Mouse (Mus musculus) MEL (cell line): ENCODE data around the gene Lrrc19. TPM values are rescaled to one million over a fixed set of nuclear protein-coding genes. Genes with fewer than 3 reads are reported as not detected.

Experiments
- DNase-seq: peaks from one replicate; pipeline ENCODE4 v3.0.0; 2011; ENCODE audit warnings: low read depth, low spot score
- H3K27ac ChIP-seq: 2 replicates; pipeline ENCODE4 v1.5.1; 2012; ENCODE audit warnings: low read depth, mild to moderate bottlenecking, control low read depth, low read length, moderate library complexity; ENCODE audit not compliant: control insufficient read depth
- H3K27me3 ChIP-seq, 2 experiments: fragments of 150-350 bp in 1 of 2; sonication (generic) in 1 of 2; 2 replicates each; pipeline ENCODE4 v1.6.1; 2012; ENCODE audit warnings: low read length in 2 of 2, mild to moderate bottlenecking in 2 of 2, improper control_type of control experiment in 1 of 2, moderate library complexity in 1 of 2; ENCODE audit not compliant: insufficient read depth in 2 of 2, control insufficient read depth in 1 of 2
- H3K36me3 ChIP-seq, 2 experiments: 2 replicates each; pipeline ENCODE4 v1.6.1; 2012 to 2014; ENCODE audit warnings: low read length in 2 of 2, improper control_type of control experiment in 1 of 2, inconsistent platforms in 1 of 2, mild to moderate bottlenecking in 1 of 2; ENCODE audit not compliant: insufficient read depth in 2 of 2, control insufficient read depth in 1 of 2
- H3K4me1 ChIP-seq, 2 experiments: fragments of 150-350 bp in 1 of 2; sonication (generic) in 1 of 2; 2 replicates each; pipeline ENCODE4 v1.6.1; 2012; ENCODE audit warnings: low read length in 2 of 2, improper control_type of control experiment in 1 of 2, mild to moderate bottlenecking in 1 of 2; ENCODE audit not compliant: insufficient read depth in 2 of 2, control insufficient read depth in 1 of 2
- H3K4me3 ChIP-seq, 2 experiments: fragments of 150-350 bp in 1 of 2; sonication (generic) in 1 of 2; 2 replicates each; pipeline ENCODE4 v1.5.1; 2012; ENCODE audit warnings: low read depth in 2 of 2, low read length in 2 of 2, mild to moderate bottlenecking in 2 of 2, moderate library complexity in 2 of 2, control low read depth in 1 of 2, improper control_type of control experiment in 1 of 2; ENCODE audit not compliant: control insufficient read depth in 1 of 2, insufficient read depth in 1 of 2
- H3K79me2 ChIP-seq: 2 replicates; pipeline ENCODE4 v1.6.1; 2012; ENCODE audit warnings: mild to moderate bottlenecking, low read length, moderate library complexity; ENCODE audit not compliant: control insufficient read depth, poor library complexity, insufficient read depth
- H3K9ac ChIP-seq: 2 replicates; pipeline ENCODE4 v1.6.1; 2012; ENCODE audit warnings: low read depth, mild to moderate bottlenecking, control low read depth, low read length, moderate library complexity; ENCODE audit not compliant: control insufficient read depth, poor library complexity, severe bottlenecking
- H3K9me3 ChIP-seq: fragments of 150-350 bp; sonication (generic); replicated peaks from 2 replicates; pipeline ENCODE4 v1.6.1; 2012; ENCODE audit warnings: mild to moderate bottlenecking, low read length, improper control_type of control experiment, moderate library complexity; ENCODE audit not compliant: insufficient read depth
- BHLHE40 ChIP-seq: IDR thresholded peaks from 2 replicates; pipeline ENCODE4 v1.6.1; 2012; ENCODE audit warnings: low read depth, mild to moderate bottlenecking, inconsistent platforms, low read length, improper control_type of control experiment, borderline replicate concordance
- CHD1 ChIP-seq: IDR thresholded peaks from 2 replicates; pipeline ENCODE4 v1.6.1; 2012; ENCODE audit warnings: low read depth, mild to moderate bottlenecking, inconsistent platforms, low read length, improper control_type of control experiment
- CTCF ChIP-seq, 3 experiments: IDR thresholded peaks in 2 of 3; conservative IDR thresholded peaks in 1 of 3; 2 replicates each; pipeline ENCODE4 v1.5.1; 2011 to 2012; ENCODE audit warnings: low read length in 3 of 3, low read depth in 2 of 3, mild to moderate bottlenecking in 2 of 3, improper control_type of control experiment in 1 of 3, inconsistent platforms in 1 of 3, mixed read lengths in 1 of 3, moderate library complexity in 1 of 3; ENCODE audit not compliant: control insufficient read depth in 1 of 3, insufficient read depth in 1 of 3, poor library complexity in 1 of 3, severe bottlenecking in 1 of 3
- ELF1 ChIP-seq: IDR thresholded peaks from 2 replicates; pipeline ENCODE4 v1.6.1; 2014; ENCODE audit warnings: low read depth, mild to moderate bottlenecking, inconsistent platforms, low read length, improper control_type of control experiment, moderate library complexity
- EP300 ChIP-seq, 2 experiments: IDR thresholded peaks; 2 replicates each; pipeline ENCODE4 v1.6.1; 2011; ENCODE audit warnings: improper control_type of control experiment in 2 of 2, low read length in 2 of 2, low read depth in 1 of 2, mild to moderate bottlenecking in 1 of 2
- ETS1 ChIP-seq: IDR thresholded peaks from 2 replicates; pipeline ENCODE4 v1.6.1; 2012; ENCODE audit warnings: low read depth, mild to moderate bottlenecking, inconsistent platforms, low read length, improper control_type of control experiment, moderate library complexity
- GABPA ChIP-seq: IDR thresholded peaks from 2 replicates; pipeline ENCODE4 v1.6.1; 2012; ENCODE audit warnings: low read depth, mild to moderate bottlenecking, inconsistent platforms, low read length, improper control_type of control experiment, moderate library complexity
- GATA1 ChIP-seq: IDR thresholded peaks from 2 replicates; pipeline ENCODE4 v1.6.1; 2011; ENCODE audit warnings: low read depth, low read length, improper control_type of control experiment
- HCFC1 ChIP-seq: IDR thresholded peaks from 2 replicates; pipeline ENCODE4 v1.6.1; 2012; ENCODE audit warnings: low read depth, mild to moderate bottlenecking, inconsistent platforms, low read length, improper control_type of control experiment, moderate library complexity
- JUND ChIP-seq: IDR thresholded peaks from 2 replicates; pipeline ENCODE4 v1.6.1; 2011; ENCODE audit warnings: low read depth, mild to moderate bottlenecking, improper control_type of control experiment, low read length
- MAFK ChIP-seq: IDR thresholded peaks from 2 replicates; pipeline ENCODE4 v1.6.1; 2011; ENCODE audit warnings: low read depth, mild to moderate bottlenecking, low read length, improper control_type of control experiment, borderline replicate concordance
- MAX ChIP-seq: IDR thresholded peaks from 2 replicates; pipeline ENCODE4 v1.6.1; 2011; ENCODE audit warnings: low read length, improper control_type of control experiment
- MAZ ChIP-seq: IDR thresholded peaks from 2 replicates; pipeline ENCODE4 v1.6.1; 2012; ENCODE audit warnings: low read depth, mild to moderate bottlenecking, inconsistent platforms, low read length, improper control_type of control experiment
- MEF2A ChIP-seq: IDR thresholded peaks from 2 replicates; pipeline ENCODE4 v1.6.1; 2014; ENCODE audit warnings: low read depth, mild to moderate bottlenecking, inconsistent platforms, low read length, improper control_type of control experiment; ENCODE audit not compliant: poor library complexity, insufficient replicate concordance, severe bottlenecking; ENCODE audit errors: extremely low read depth
- MXI1 ChIP-seq: IDR thresholded peaks from 2 replicates; pipeline ENCODE4 v1.6.1; 2011; ENCODE audit warnings: mild to moderate bottlenecking, low read depth, low read length, improper control_type of control experiment
- MYC ChIP-seq: IDR thresholded peaks from 2 replicates; pipeline ENCODE4 v1.6.1; 2011; ENCODE audit warnings: low read depth, mild to moderate bottlenecking, low read length, improper control_type of control experiment, moderate library complexity
- NELFE ChIP-seq: IDR thresholded peaks from 2 replicates; pipeline ENCODE4 v1.6.1; 2011; ENCODE audit warnings: low read depth, low read length, improper control_type of control experiment
- POLR2A ChIP-seq, 2 experiments: IDR thresholded peaks; 2 replicates each; pipeline ENCODE4 v1.6.1; 2011 to 2012; ENCODE audit warnings: low read length in 2 of 2, mild to moderate bottlenecking in 2 of 2, control low read depth in 1 of 2, improper control_type of control experiment in 1 of 2, low read depth in 1 of 2, moderate library complexity in 1 of 2; ENCODE audit not compliant: control insufficient read depth in 1 of 2, insufficient read depth in 1 of 2, poor library complexity in 1 of 2
- RAD21 ChIP-seq: IDR thresholded peaks from 2 replicates; pipeline ENCODE4 v1.6.1; 2011; ENCODE audit warnings: mild to moderate bottlenecking, low read depth, low read length, improper control_type of control experiment
- RCOR1 ChIP-seq: IDR thresholded peaks from 2 replicates; pipeline ENCODE4 v1.6.1; 2012; ENCODE audit warnings: low read depth, mild to moderate bottlenecking, inconsistent platforms, low read length, improper control_type of control experiment
- SIN3A ChIP-seq: IDR thresholded peaks from 2 replicates; pipeline ENCODE4 v1.6.1; 2012; ENCODE audit warnings: low read length, improper control_type of control experiment, inconsistent platforms
- SMC3 ChIP-seq: IDR thresholded peaks from 2 replicates; pipeline ENCODE4 v1.6.1; 2011; ENCODE audit warnings: low read depth, low read length, improper control_type of control experiment
- TAL1 ChIP-seq: IDR thresholded peaks from 2 replicates; pipeline ENCODE4 v1.6.1; 2012; ENCODE audit warnings: mild to moderate bottlenecking, inconsistent platforms, low read length, moderate library complexity, mixed read lengths
- TBP ChIP-seq: IDR thresholded peaks from 2 replicates; pipeline ENCODE4 v1.8.0; 2011; ENCODE audit warnings: low read depth, low read length, improper control_type of control experiment
- TCF12 ChIP-seq: IDR thresholded peaks from 2 replicates; pipeline ENCODE4 v1.6.1; 2014; ENCODE audit warnings: low read depth, mild to moderate bottlenecking, inconsistent platforms, low read length, improper control_type of control experiment, moderate library complexity
- USF2 ChIP-seq, 2 experiments: IDR thresholded peaks; 2 replicates each; pipeline ENCODE4 v1.6.1; 2011 to 2012; ENCODE audit warnings: improper control_type of control experiment in 2 of 2, low read length in 2 of 2, borderline replicate concordance in 1 of 2, inconsistent platforms in 1 of 2, low read depth in 1 of 2, mild to moderate bottlenecking in 1 of 2; ENCODE audit not compliant: insufficient read depth in 1 of 2
- ZC3H11A ChIP-seq: IDR thresholded peaks from 2 replicates; pipeline ENCODE4 v1.6.1; 2012; ENCODE audit warnings: low read depth, mild to moderate bottlenecking, inconsistent platforms, low read length, improper control_type of control experiment
- polyA plus RNA-seq, 2 experiments: library from polyadenylated mRNA; stranded (reverse) in 1 of 2; unstranded in 1 of 2; fragments of >175 nt in 1 of 2; fragments of >200 nt in 1 of 2; gene quantifications; 2 replicates each; pipeline versions ENCODE4 v1.2.1 to v1.2.4; 2012; ENCODE audit warnings: low replicate concordance in 2 of 2, low read depth in 1 of 2; ENCODE audit not compliant: insufficient read length in 2 of 2, insufficient read depth in 1 of 2, missing spikeins in 1 of 2
- total RNA-seq: library from RNA; depleted of rRNA; stranded (reverse); fragments of 300-350 nt; gene quantifications from 2 replicates; pipeline ENCODE4 v1.2.3, GENCODE M21; 2012

Gene Lrrc19
- total and polyA plus RNA-seq, 3 experiments: 0.04 TPM; not detected in 2

DNA sequence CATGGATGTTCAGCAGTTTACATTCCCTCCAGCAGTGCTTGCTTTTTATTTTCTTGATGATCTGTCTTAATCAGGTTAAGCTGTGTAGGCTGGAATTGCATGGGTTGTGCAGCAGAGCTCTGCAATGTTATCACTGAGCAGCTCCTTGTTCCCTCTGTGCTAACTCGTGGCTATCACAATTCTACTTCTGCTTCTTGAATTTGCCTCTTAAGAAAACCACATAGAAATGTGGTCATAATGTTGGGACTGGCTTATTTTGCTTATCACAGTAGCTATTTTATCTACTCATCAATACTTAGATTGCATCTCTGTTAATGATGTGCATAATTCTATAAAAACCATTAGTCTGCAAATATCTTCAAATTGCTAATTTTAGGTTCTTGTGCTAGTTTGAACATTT, 32.1 kb upstream of the Lrrc19 start:
- peak; percentile 72; the same call in 1 of the 2 replicates for TF ChIP-seq ETS1
- no peak; the same call in 1 of the 2 replicates for TF ChIP-seq MAZ
- TF ChIP-seq MAX: peak; percentile 62; the same call in 1 of the 2 replicates
- TF ChIP-seq GATA1: peak; percentile 96
- peak; percentile 25; the same call in 1 of the 2 replicates for TF ChIP-seq MEF2A
- peak; percentile 41; the same call in 1 of the 2 replicates for TF ChIP-seq HCFC1
- peak; percentile 85 for TF ChIP-seq TAL1
- peak; percentile 66; the same call in 1 of the 2 replicates for TF ChIP-seq MAFK
- TF ChIP-seq TBP: no peak
- TF ChIP-seq USF2 (IDR thresholded peaks at IDR 0.05; ENCODE audit: borderline replicate concordance in 1 of 2, insufficient read depth in 1 of 2, low read depth in 1 of 2, low read length in 2 of 2): no peak
- peak; percentile 27; the same call in 1 of the 2 replicates for TF ChIP-seq SIN3A
- TF ChIP-seq EP300 (IDR thresholded peaks at IDR 0.05; ENCODE audit: low read depth in 1 of 2, low read length in 2 of 2): peak; percentile 85 to 93
- peak; percentile 82 for TF ChIP-seq TCF12
- no peak for TF ChIP-seq RAD21
- peak; percentile 45; the same call in 1 of the 2 replicates for TF ChIP-seq RCOR1
- TF ChIP-seq MYC: peak; percentile 86; the same call in 1 of the 2 replicates
- H3K27me3 ChIP-seq: no peaks in the 10 kb centered on the region

GRCm38 (mm10) chr4:94681181-94681580, 31.2 kb upstream of the Lrrc19 start:
- no peaks in the 10 kb centered on the region for H3K27me3 ChIP-seq
- no peak overlapping the region for H3K27ac ChIP-seq
- H3K36me3 ChIP-seq: peaks cover 0 to 17% of the 10 kb centered on the region in 2 experiments; a peak in 2 of 4 replicates
- no peaks in the 10 kb centered on the region for H3K9me3 ChIP-seq
- no peaks in the 10 kb centered on the region for H3K79me2 ChIP-seq
- no peak overlapping the region for H3K9ac ChIP-seq
- TF ChIP-seq ELF1 (no peak), NELFE (no peak), CHD1 (no peak), POLR2A (IDR thresholded peaks at IDR 0.05; ENCODE audit: control insufficient read depth in 1 of 2, insufficient read depth in 1 of 2, low read depth in 1 of 2, low read length in 2 of 2, poor library complexity in 1 of 2) (no peak), CTCF (IDR thresholded peaks at IDR 0.05 in 2 of 3, conservative IDR thresholded peaks at IDR 0.05 in 1 of 3; ENCODE audit: control insufficient read depth in 1 of 3, insufficient read depth in 1 of 3, low read depth in 2 of 3, low read length in 3 of 3, poor library complexity in 1 of 3, severe bottlenecking in 1 of 3) (no peak), TCF12 (no peak), JUND (no peak), ZC3H11A (no peak), ETS1 (no peak), MXI1 (no peak), SMC3 (no peak), BHLHE40 (no peak), GABPA (no peak), GATA1 (no peak)
- H3K4me1 ChIP-seq: peaks cover 3 to 17% of the 10 kb centered on the region in 2 experiments; a peak in 3 of 4 replicates
- DNase-seq: no peak
- no peak overlapping the region for H3K4me3 ChIP-seq

More for the DNA sequence above, 32.1 kb upstream of the Lrrc19 start:
- Histone ChIP-seq H3K4me1 (peaks cover 3 to 19% of the 10 kb centered on the region in 2 experiments; a peak in 3 of 4 replicates), H3K4me3 (no peak overlapping the region), H3K9ac (no peak overlapping the region), H3K36me3 (peaks cover 0 to 17% of the 10 kb centered on the region in 2 experiments; a peak in 2 of 4 replicates), H3K27ac (0 out of 2 replicates have a peak overlapping the region, but pooled peaks have one; percentile 16), H3K79me2 (no peaks in the 10 kb centered on the region), H3K9me3 (no peaks in the 10 kb centered on the region)
- peak; percentile 87 for DNase-seq
